Mouse (Mus musculus): ENCODE data around the gene Ntn3. TPM values are rescaled to one million over a fixed set of nuclear protein-coding genes. Genes with fewer than 3 reads are reported as not detected.

Ntn3 gene
- total RNA-seq, 1 experiment from 2014 or later = 0.50 TPM

- ATAC-seq (replicated peaks; ENCODE audit: low read depth, poor library complexity, severe bottlenecking) = no peak
These were observed 3.2 kb upstream of the Ntn3 start for GRCm38 (mm10) chr17:24212441-24213018.

GRCm38 (mm10) chr17:24211631-24212440, 2.5 kb upstream of the Ntn3 start:
- ATAC-seq (replicated peaks; ENCODE audit: low read depth, poor library complexity, severe bottlenecking) = peak; percentile 60

DNA sequence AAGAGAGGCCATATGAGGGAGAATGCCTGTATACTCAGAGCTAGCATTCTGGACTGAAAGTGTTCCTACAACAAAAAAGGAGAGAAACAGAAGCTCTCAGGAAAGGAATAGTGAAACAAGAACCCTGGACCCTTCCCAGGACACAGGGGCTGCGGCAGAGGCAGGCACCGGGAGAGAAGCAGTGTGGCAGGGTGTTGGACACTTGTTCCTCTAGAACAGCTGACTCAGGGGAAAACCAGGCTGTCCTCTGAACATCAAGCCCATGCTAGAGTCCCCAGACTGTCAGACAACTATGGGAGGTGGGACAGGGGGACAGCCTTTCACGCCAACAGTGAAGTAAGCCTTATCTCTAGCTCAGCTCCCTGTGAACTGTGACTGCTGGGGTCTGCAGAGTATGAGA, 1.3 kb upstream of the Ntn3 start:
- no peak for ATAC-seq (replicated peaks; ENCODE audit: low read depth, poor library complexity, severe bottlenecking)

DNA sequence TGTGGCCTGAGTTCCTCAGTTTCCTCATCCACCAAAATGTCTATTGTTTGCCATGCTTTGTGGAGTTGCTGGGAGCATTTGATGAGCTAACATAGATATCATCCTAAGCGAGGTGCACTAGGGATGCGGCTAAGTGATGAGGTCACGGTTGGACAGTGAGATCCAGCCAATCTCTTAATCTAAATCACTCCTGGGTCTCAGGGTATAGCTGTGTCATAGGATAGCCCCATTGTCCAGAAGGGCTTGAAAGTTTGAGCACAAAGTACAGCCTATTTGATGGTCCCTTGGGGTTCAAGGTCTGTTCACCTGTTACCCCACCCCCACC, 547 bp upstream of the Ntn3 start:
- no peak for ATAC-seq (replicated peaks; ENCODE audit: low read depth, poor library complexity, severe bottlenecking)

- no peak for ATAC-seq (replicated peaks; ENCODE audit: low read depth, poor library complexity, severe bottlenecking)
These were observed 689 bp downstream of the Ntn3 start for GRCm38 (mm10) chr17:24208641-24209042.

DNA sequence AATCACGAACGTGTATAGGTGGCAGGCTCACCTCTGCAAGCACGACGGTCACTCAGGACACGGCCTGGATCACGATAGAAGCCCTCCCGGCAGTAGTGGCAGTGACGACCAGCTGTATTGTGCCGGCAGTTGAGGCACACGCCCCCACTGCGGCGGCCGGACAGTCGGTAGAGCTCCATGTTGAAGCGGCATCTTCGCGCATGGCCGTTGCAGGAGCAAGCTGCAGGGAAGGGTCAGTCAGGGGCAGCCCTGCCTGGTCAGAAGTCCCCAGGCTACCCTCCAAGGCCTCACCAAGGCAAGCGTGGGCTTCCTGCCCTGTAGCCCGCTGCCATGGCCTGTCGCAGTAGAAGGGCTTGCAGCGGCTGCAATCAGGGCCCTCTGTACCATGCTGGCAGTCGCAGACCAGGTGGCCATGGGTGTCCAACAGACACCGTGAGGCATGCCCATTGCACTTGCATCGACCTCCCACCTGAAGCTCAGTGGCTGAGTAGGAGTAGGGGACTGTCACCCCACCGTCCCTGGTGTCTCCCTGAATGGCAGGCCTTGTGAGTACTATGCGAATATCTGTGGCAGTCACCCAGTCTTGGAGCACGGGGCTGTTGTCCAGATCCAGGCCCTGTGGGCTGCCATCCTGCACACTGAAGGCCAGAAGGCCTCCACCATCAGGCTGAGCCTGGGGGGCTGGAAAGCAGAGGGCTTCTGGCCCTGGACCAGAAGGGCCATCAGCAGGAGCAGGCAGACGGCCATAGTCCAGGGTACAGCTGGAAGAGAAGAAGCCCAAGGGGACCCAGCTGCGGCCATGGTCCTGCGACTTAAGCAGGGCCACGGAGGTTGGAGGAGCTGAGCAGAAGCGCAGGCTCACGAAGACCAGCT, 1.3 kb downstream of the Ntn3 start:
- no peak for ATAC-seq (replicated peaks; ENCODE audit: low read depth, poor library complexity, severe bottlenecking)

GRCm38 (mm10) chr17:24206451-24207351, 2.6 kb downstream of the Ntn3 start:
- peak; percentile 38; the same call in 1 of the 2 replicates for ATAC-seq (replicated peaks; ENCODE audit: low read depth, poor library complexity, severe bottlenecking)

- peak; percentile 4; the same call in 1 of the 2 replicates for ATAC-seq (replicated peaks; ENCODE audit: low read depth, poor library complexity, severe bottlenecking)
These were observed 3.4 kb downstream of the Ntn3 start for GRCm38 (mm10) chr17:24205908-24206361.

GRCm38 (mm10) chr17:24205284-24205888, 3.9 kb downstream of the Ntn3 start, which contains the start of gene Tbc1d24:
TSS of gene Tbc1d24 (minus strand) at chr17:24205562.
- ATAC-seq (replicated peaks; ENCODE audit: low read depth, poor library complexity, severe bottlenecking) = peak; percentile 33

GRCm38 (mm10) chr17:24204846-24205245, 4.5 kb downstream of the Ntn3 start:
- no peak for ATAC-seq (replicated peaks; ENCODE audit: low read depth, poor library complexity, severe bottlenecking)

- ATAC-seq (replicated peaks; ENCODE audit: low read depth, poor library complexity, severe bottlenecking) = no peak
These were observed 5.5 kb downstream of the Ntn3 start for GRCm38 (mm10) chr17:24203611-24204534.

- ATAC-seq (replicated peaks; ENCODE audit: low read depth, poor library complexity, severe bottlenecking) = peak; percentile 33
These were observed 6.3 kb downstream of the Ntn3 start for GRCm38 (mm10) chr17:24203068-24203467.

DNA sequence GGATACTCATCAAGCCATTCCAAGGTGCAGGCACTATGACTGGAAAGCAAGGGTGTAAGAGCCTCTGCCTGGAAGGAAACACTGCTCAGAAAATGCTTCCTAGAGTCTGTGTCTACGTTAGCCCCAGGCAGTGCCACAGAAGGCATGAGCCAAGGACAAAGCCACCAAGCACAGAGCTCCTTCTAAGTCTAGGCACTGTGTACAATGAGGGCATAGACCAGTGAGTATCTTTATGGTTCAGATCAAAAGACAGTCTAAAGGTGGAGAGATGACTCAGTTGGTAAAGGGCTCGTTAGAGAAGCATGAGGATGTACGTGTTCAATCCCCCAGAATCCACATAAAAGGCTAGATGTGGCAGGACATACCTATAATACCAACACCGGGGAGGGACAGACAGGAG, 8.2 kb downstream of the Ntn3 start:
- ATAC-seq (replicated peaks; ENCODE audit: low read depth, poor library complexity, severe bottlenecking) = no peak

DNA sequence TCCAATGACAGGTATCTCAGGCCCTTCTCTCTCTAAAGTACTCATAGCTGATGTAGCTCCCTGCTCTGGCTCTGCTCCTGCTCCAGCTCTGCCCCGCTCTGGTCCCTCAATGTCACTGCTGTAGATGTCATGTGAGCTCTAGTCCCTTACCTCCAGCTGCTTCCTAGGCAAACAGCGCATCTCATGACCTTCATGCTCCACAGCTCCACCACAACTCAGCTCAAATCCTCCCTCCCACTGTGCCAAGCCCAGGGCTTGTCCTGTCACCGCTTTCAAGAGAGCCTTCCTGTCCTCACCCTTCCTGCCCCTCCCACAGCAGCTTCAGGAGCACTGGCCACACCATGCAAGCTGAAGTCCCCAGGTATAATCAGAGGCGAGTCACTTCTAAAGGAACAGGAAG, 9.6 kb downstream of the Ntn3 start:
- no peak for ATAC-seq (replicated peaks; ENCODE audit: low read depth, poor library complexity, severe bottlenecking)

DNA sequence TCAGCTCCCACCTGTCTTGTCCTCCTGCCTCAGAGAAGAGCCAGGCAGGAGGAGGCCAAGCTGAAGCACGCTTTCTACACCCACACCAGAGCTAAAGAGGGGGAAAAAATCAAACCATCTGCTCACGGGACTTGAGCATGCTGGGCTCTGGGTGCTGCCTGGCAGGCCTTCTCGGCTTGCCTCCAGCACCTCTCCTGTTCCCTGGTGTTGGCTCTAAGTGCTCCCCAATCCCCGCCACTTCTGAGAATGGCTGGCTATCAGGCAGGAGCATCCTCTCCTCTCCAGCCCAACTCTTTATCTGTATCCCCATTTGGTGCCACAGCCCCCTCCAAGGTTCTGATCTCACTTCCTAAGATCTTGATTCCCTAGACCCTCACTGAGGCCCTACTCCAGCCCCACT, 10.1 kb downstream of the Ntn3 start:
- no peak for ATAC-seq (replicated peaks; ENCODE audit: low read depth, poor library complexity, severe bottlenecking)

DNA sequence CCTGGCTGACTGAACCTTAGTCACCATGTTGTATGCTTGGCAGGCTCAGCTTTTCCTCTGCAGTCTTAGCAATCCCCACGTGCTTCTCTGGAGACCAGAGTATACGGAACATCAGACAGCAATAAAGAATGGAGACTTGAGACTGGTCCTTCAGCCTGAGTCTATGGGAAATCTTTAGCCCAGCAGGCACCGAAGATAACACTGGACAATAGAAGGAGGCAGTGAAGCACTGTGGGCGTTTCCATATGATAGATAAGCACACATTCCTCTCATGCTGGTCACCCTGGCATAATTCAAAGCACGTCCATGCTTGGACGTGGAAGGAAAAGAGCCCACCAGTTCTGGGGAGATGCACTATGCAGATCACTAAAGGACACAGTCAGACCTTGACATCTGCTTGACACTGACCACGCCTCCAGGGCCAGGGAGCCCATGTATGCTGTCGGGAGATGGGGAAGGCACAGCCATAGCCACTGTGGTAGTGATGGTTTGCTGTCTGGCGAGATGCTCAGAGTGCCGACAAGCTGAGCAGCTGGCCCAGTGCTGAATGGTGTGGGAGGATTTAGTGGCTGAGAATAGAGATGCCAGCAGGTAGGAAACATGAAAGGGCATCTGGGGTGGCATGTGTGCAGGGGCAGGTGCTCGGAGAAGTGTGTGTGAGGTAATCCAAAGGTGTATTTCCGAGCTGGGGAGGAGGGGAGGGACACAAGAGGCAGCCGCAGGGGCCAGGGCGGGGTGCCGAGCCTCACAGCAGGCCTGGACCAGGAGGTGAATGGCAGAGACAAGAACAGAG, 12.1 kb downstream of the Ntn3 start:
- ATAC-seq (replicated peaks; ENCODE audit: low read depth, poor library complexity, severe bottlenecking) = no peak

GRCm38 (mm10) chr17:24195349-24195748, 14.0 kb downstream of the Ntn3 start:
- no peak for ATAC-seq (replicated peaks; ENCODE audit: low read depth, poor library complexity, severe bottlenecking)

Measured in common myeloid progenitor, adult 5-6 weeks (primary cell).